Mouse (Mus musculus) liver, embryonic 14.5 days (tissue): ENCODE measurements around the gene Aire.

ENCODE experiments used
- CTCF ChIP-seq: IDR thresholded peaks from 2 replicates; pipeline ENCODE4 v1.5.1; 2016; ENCODE audit warnings: antibody characterized with exemption, low read depth, control low read depth
- EP300 ChIP-seq: IDR thresholded peaks from 2 replicates; pipeline ENCODE4 v1.6.1; 2016; ENCODE audit warnings: antibody characterized with exemption, low read depth

GRCm38 (mm10) chr10:78057056-78057455, 13.6 kb upstream of the Aire start:
- TF ChIP-seq CTCF (no peak), EP300 (no peak)
